Mouse (Mus musculus) cerebellum, adult 11-12 months (tissue): Measurements from ENCODE around the gene Tubgcp6.

ENCODE experiments used
- DNase-seq: peaks from one replicate; pipeline ENCODE4 v3.0.0; 2022

Gene Tubgcp6

GRCm38 (mm10) chr15:89122649-89123366, at the start of gene Tubgcp6:
Tubgcp6 (minus strand) TSS chr15:89123112.
- DNase-seq: peak; percentile 95

GRCm38 (mm10) chr15:89172276-89172935, 49.5 kb upstream of the Tubgcp6 start:
- DNase-seq: peak; percentile 61

GRCm38 (mm10) chr15:89171526-89172051, 48.7 kb upstream of the Tubgcp6 start:
- peak; percentile 46 for DNase-seq

- DNase-seq: peak; percentile 63
These were observed 47.2 kb upstream of the Tubgcp6 start for GRCm38 (mm10) chr15:89170102-89170501.

DNA sequence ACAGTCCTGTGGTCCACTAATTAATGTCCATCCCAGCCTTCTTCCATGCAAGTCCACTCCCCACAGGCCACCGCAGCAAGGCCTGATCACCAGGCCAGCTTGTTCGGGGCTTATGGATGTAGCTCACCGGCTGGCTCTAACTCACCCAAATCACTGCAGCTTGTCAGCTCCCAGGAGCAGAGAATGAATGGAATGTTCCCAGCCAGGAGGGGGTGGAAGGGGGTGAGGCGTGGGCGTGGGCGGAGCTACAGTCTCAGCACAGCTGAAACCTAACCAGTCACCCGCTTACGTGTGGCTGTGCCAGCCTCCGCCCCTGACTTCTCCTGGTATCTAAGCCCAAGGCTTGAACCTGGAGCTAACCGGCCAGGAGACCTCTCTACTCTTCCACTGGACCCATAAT, 46.5 kb upstream of the Tubgcp6 start:
- DNase-seq: peak; percentile 91

GRCm38 (mm10) chr15:89168922-89169321, 46.0 kb upstream of the Tubgcp6 start:
- peak; percentile 71 for DNase-seq

DNA sequence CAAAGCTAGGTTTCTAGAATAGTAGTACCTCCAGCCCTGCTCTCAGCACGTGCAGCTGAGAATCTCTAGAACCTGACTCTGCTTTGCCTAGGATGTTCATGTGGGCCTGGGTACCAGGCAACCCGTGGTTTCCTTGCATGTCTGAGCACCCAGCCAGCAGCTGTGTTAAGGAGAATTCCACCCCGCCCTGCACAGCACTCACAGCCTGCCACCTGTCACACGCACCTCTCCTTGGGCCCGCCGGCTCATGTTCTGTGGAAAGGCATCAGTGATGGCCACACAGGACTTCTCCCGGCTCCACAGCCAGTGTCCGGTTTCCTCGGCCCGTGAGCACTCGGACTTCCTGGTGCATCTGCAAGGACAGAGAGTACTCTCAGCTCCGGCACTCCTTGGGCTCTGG, 42.6 kb upstream of the Tubgcp6 start:
- DNase-seq: no peak

GRCm38 (mm10) chr15:89161397-89161796, 38.5 kb upstream of the Tubgcp6 start:
- DNase-seq: no peak

DNA sequence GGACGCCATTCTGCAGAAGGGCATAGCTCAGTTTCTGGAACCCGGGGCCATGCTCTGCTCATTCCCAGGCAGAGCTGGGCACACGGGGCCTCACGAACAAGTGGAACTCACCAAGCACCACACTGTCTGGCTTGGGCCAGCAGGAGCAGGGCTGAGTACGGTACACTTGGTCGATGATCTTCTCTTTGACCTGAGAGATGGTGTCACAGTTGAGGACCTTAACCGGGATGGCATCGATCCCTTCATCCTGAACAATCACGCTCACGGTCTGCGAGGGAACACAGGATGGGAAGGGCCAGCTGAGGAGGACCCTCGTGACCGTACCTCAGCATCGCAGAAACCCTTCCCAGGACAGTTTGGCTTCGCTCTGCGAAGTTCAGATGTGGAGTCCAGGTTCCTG, 35.6 kb upstream of the Tubgcp6 start:
- no peak for DNase-seq

GRCm38 (mm10) chr15:89157954-89158353, 35.0 kb upstream of the Tubgcp6 start:
- DNase-seq: peak; percentile 71

DNA sequence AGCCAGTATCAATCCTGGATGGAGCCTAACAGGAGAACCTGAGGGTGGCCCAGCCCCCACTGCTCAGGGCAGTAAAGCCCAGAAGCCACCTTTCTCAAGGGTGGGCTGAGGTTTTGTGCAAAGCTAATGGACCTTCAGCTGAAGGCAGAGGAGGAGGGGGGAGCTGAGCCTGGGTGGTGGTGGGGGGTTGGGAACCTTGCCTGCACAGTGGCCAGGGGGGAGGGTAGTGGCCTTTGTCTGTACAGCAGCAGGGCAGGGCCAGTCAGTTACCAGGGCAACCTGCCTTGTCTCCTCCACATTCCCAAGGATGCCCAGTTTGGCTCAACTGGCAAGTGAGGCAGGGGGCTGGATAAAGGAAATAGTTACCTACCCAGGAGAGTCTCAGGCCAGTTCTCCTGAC, 29.4 kb upstream of the Tubgcp6 start:
- DNase-seq: no peak

GRCm38 (mm10) chr15:89150041-89150390, 27.1 kb upstream of the Tubgcp6 start:
- DNase-seq: no peak

- DNase-seq: peak; percentile 60
These were observed 26.5 kb upstream of the Tubgcp6 start, which contains the start of gene Mapk11 for GRCm38 (mm10) chr15:89149271-89150040. Mapk11 (minus strand) TSS chr15:89149628.

- DNase-seq: peak; percentile 57
These were observed 25.8 kb upstream of the Tubgcp6 start for GRCm38 (mm10) chr15:89148496-89149270.

DNA sequence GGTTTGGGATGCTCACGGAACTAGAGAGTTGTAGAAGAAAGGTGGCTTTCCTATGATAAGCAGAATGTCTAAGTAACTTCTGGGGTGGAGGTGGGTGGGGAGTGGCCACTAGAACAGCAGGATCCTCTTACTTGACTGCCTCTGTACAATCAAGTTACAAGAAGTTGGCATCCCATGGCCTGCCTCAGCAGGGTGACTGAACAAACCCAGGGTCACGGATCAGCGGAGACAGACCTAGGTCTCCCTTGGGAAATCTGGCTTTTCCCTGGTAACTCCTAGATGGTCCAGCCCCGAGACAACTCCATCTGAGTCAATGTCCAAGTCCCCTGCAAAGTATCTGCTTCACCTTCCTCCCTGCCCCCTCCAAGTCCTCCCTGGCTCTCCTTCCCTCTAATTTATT, 25.0 kb upstream of the Tubgcp6 start:
- DNase-seq: no peak

GRCm38 (mm10) chr15:89147456-89147855, 24.5 kb upstream of the Tubgcp6 start:
- DNase-seq: peak; percentile 62

DNA sequence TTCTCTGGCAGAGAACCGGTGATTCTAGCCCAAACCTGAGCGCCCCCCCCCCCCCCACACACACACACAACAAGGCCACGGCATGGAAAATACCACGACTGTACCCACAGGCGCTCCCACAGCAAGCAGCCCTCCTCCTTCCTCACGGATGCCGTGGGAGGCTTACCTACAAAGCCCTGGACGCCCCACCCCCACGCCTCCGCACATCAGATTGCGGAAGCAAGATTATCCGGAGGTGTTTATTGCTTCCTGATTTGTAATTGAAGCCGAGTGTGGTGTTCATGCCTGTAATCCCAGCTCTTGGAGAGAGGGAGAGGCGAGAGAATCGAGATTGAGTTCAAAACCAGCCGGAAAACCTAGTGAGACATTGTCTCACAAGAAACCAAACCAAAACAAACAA, 24.1 kb upstream of the Tubgcp6 start:
- DNase-seq: peak; percentile 72

- peak; percentile 88 for DNase-seq
These were observed 23.6 kb upstream of the Tubgcp6 start for GRCm38 (mm10) chr15:89146537-89146936.

DNA sequence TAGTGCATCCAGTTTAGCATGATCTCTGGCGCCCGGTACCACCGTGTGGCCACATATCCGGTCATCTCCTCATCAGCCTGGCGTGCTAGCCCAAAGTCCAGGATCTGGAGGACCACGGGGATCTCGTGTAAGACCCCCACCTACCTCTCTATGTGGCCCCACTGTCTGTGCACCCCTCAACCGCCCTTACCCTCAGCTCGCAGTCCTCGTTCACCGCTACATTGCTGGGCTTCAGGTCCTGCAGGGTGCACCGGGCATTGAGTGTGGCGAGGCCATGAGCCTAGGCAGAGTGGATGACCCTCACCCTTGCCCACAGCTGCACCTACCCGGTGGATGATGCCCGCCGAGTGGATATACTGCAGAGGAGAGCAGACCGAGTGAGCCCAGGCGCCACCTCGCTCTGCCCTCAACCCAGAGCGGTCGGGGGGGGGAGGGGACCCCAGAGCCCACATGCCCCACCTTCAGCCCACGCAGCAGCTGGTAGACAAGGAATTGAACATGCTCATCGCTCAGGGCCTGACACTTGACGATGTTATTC, 23.0 kb upstream of the Tubgcp6 start:
- peak; percentile 61 for DNase-seq

DNA sequence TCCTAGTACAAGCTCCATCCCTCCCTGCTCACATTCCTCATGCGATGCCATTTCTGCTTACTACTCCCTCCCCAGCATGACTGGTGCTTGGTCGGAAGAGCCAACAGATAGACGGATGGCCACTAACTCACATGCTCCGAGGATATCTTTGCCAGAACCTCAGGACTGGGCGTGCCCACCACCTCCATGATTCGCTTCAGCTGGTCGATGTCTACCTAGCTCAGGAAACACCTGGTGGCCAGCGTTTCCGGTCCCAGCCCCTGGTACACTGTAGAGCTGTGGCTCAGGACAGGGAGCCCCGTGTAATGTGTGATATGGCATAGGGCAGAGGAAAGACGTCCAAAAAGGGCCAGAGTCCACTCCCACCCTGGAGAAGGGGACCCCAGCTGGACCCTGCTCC, 22.1 kb upstream of the Tubgcp6 start:
- no peak for DNase-seq

DNA sequence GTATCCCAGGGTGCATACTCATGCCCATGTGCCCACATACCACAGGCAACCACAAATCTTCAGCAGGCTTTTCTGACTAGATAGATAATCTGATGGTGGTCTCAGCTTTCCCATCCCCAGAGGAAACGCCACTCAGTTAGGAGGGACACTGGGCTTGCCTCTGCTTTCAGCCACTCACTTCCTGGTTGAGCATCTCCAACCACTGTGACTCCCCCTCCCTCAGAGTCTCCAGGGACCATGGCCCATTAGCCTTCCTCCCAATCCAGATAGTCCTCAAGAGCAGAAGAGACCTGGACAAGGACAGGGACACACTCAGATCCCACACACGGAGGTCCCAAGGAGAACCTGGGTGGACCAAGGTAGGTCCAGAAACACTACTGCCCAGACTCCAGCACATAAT, 20.2 kb upstream of the Tubgcp6 start:
- DNase-seq: no peak

GRCm38 (mm10) chr15:89141905-89142304, 19.0 kb upstream of the Tubgcp6 start:
- no peak for DNase-seq
